Mouse (Mus musculus) Patski (cell line): ENCODE results near the gene Klhdc2. TPM values are rescaled to one million over a fixed set of nuclear protein-coding genes. Genes with fewer than 3 reads are reported as not detected.
A peak's percentile ranks its signal among the peaks of the same experiment; 100 is the strongest.

Experiments used
- ATAC-seq: fragments of 100-300 bp; one replicate; pipeline ENCODE4 v1.8.0; 2021
- CTCF ChIA-PET: fragments of 350-600 bp; sonication (Branson Sonifier 250); formaldehyde crosslinking; loops from one replicate; lab custom pipeline; 2022; ENCODE audit warnings: inconsistent platforms; lab: Charles Lee
- POLR2A ChIA-PET: fragments of 350-600 bp; sonication (Branson Sonifier 250); formaldehyde crosslinking; loops from one replicate; lab custom pipeline; 2022; ENCODE audit warnings: antibody characterized with exemption, inconsistent platforms; lab: Charles Lee
- DNase-seq: peaks from one replicate; pipeline ENCODE4 v3.0.0-alpha.2; 2011; ENCODE audit warnings: low read depth, low spot score
- H3K27me3 ChIP-seq: fragments of 371-371 bp; one replicate; pipeline ENCODE4 v1.5.1; 2021
- CTCF ChIP-seq: fragments of 100-300 bp; IDR thresholded peaks from one replicate; pipeline ENCODE4 v1.5.1; 2021
- in situ Hi-C: fragments of 300-500 bp; cut with MboI; formaldehyde crosslinking; loops from 3 replicates; pipeline ENCODE4 v1.11.1; 2018; ENCODE audit warnings: low pct_unique_long_range_greater_than_20kb, mixed read lengths
- polyA plus RNA-seq: library from polyadenylated mRNA; unstranded; gene quantifications from one replicate; pipeline ENCODE4 v1.2.3, GENCODE M21; 2021

Klhdc2 gene
- polyA plus RNA-seq = 94.8 TPM

GRCm38 (mm10) chr12:69296511-69297410, at the start of gene Klhdc2:
TSS of gene Klhdc2 (plus strand) at chr12:69296681.
- ChIA-PET CTCF (no interaction called here), POLR2A (no interaction called here)
- ATAC-seq (peak; percentile 93), DNase-seq (peak; percentile 39)
- in situ Hi-C loops = no loop called here
- no peak for TF ChIP-seq CTCF
- no peaks in the 10 kb centered on the region for H3K27me3 ChIP-seq

GRCm38 (mm10) chr12:69249766-69250165, 46.7 kb upstream of the Klhdc2 start:
- ChIA-PET CTCF (no interaction called here), POLR2A (no interaction called here)
- no peaks in the 10 kb centered on the region for H3K27me3 ChIP-seq
- TF ChIP-seq CTCF = no peak
- in situ Hi-C loops = no loop called here
- DNase-seq = no peak
- ATAC-seq = no peak

GRCm38 (mm10) chr12:69250756-69251155, 45.7 kb upstream of the Klhdc2 start:
- no peak for DNase-seq
- no peak for TF ChIP-seq CTCF
- CTCF ChIA-PET = no interaction called here

GRCm38 (mm10) chr12:69253806-69254205, 42.7 kb upstream of the Klhdc2 start:
- in situ Hi-C loops = no loop called here
- ChIA-PET CTCF (interaction anchor here (1.4 kb wide), 1 partner anchor 10 kb away, joined by 4 read pairs; no protein-coding TSS in a partner anchor), POLR2A (no interaction called here)
- DNase-seq (no peak), ATAC-seq (peak; percentile 82)
- no peaks in the 10 kb centered on the region for H3K27me3 ChIP-seq
- TF ChIP-seq CTCF = no peak

More at GRCm38 (mm10) chr12:69250756-69251155, 45.7 kb upstream of the Klhdc2 start:
- POLR2A ChIA-PET = no interaction called here
- no peak for ATAC-seq
- no peaks in the 10 kb centered on the region for H3K27me3 ChIP-seq
- in situ Hi-C loops = no loop called here

- no peaks in the 10 kb centered on the region for H3K27me3 ChIP-seq
- ATAC-seq (no peak), DNase-seq (no peak)
- ChIA-PET CTCF (no interaction called here), POLR2A (interaction anchor here (0.6 kb wide), 1 partner anchor 13 kb away, joined by 3 read pairs; no protein-coding TSS in a partner anchor)
- in situ Hi-C loops = no loop called here
- TF ChIP-seq CTCF = no peak
Observed at GRCm38 (mm10) chr12:69257836-69258235, 38.6 kb upstream of the Klhdc2 start.

GRCm38 (mm10) chr12:69262251-69262650, 34.2 kb upstream of the Klhdc2 start:
- no peak for ATAC-seq
- POLR2A ChIA-PET = no interaction called here
- no peak for DNase-seq
- H3K27me3 ChIP-seq = no peaks in the 10 kb centered on the region
- CTCF ChIA-PET = no interaction called here
- no peak for TF ChIP-seq CTCF
- in situ Hi-C loops = no loop called here

GRCm38 (mm10) chr12:69265031-69265430, 31.4 kb upstream of the Klhdc2 start:
- CTCF ChIA-PET = interaction anchor here (1.0 kb wide), 1 partner anchor 10 kb away, joined by 3 read pairs; no protein-coding TSS in a partner anchor
- no peak for TF ChIP-seq CTCF

GRCm38 (mm10) chr12:69267956-69268632, 28.4 kb upstream of the Klhdc2 start:
- in situ Hi-C loops = no loop called here
- H3K27me3 ChIP-seq = no peaks in the 10 kb centered on the region
- no peak for TF ChIP-seq CTCF
- no peak for ATAC-seq
- CTCF ChIA-PET = no interaction called here
- DNase-seq = no peak
- POLR2A ChIA-PET = no interaction called here

More at GRCm38 (mm10) chr12:69265031-69265430, 31.4 kb upstream of the Klhdc2 start:
- no peaks in the 10 kb centered on the region for H3K27me3 ChIP-seq
- in situ Hi-C loops = no loop called here
- DNase-seq = no peak
- ATAC-seq = no peak
- POLR2A ChIA-PET = no interaction called here

GRCm38 (mm10) chr12:69268956-69269355, 27.5 kb upstream of the Klhdc2 start:
- no peaks in the 10 kb centered on the region for H3K27me3 ChIP-seq
- in situ Hi-C loops = no loop called here
- ATAC-seq (no peak), DNase-seq (no peak)
- ChIA-PET POLR2A (no interaction called here), CTCF (no interaction called here)
- TF ChIP-seq CTCF = no peak

GRCm38 (mm10) chr12:69279931-69280469, 16.5 kb upstream of the Klhdc2 start:
- no peak for DNase-seq
- no peak for ATAC-seq
- CTCF ChIA-PET = no interaction called here
- POLR2A ChIA-PET = no interaction called here
- in situ Hi-C loops = no loop called here
- H3K27me3 ChIP-seq = no peaks in the 10 kb centered on the region
- TF ChIP-seq CTCF = no peak

GRCm38 (mm10) chr12:69280915-69281314, 15.6 kb upstream of the Klhdc2 start:
- no peak for TF ChIP-seq CTCF
- no peaks in the 10 kb centered on the region for H3K27me3 ChIP-seq
- POLR2A ChIA-PET = no interaction called here
- CTCF ChIA-PET = interaction anchor here (0.6 kb wide), 1 partner anchor 41 kb away, joined by 4 read pairs; no protein-coding TSS in a partner anchor
- ATAC-seq (no peak), DNase-seq (no peak)
- in situ Hi-C loops = no loop called here
